Mouse (Mus musculus): Measurements from ENCODE around the gene Gm1113.

Gene Gm1113

DNA sequence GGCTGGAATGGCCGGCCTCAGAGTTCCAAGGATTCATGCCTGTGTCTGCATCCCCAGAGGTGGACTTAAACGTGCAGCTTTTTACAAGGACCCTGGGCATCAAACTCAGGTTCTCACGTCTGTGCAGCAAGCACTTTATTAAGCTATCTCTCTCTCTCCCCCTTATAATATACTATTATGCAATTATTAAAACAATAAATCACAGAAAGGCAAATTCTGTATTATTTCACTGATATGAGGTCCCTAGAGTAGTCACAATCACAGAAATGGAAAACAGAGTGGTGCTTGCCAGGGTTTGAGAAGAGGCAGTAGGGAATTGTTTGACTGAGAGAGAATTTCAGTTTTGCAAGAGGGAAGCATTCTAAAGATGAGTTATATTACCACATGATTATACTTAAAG lies 11.1 kb upstream of the Gm1113 start:
- DNase-seq (ENCODE audit: low read depth, low spot score): no peak

DNA sequence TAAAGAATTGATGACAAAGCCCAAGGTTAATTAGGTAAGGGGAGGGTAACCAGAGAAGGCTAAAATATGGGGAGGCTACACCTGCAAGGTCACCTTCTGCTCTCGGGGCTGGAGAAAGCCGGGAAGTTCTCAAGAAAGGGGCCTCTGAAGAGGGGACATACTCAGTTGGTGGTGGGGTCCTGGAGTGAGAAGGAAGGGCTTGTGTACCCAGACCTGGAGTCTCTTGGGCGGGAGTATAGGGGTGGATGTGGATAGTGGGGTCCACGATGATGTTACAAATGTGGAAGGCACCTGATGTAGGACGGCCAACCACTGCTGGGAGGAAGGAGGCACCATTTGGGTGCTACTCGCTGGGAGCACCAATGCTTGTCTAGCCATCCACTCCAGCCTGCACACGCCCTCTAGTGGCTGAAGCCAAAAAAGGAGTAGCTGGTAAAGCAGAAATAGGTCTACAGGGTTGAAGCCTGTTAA lies 5.9 kb upstream of the Gm1113 start:
- no peak for DNase-seq (ENCODE audit: low read depth, low spot score)

DNA sequence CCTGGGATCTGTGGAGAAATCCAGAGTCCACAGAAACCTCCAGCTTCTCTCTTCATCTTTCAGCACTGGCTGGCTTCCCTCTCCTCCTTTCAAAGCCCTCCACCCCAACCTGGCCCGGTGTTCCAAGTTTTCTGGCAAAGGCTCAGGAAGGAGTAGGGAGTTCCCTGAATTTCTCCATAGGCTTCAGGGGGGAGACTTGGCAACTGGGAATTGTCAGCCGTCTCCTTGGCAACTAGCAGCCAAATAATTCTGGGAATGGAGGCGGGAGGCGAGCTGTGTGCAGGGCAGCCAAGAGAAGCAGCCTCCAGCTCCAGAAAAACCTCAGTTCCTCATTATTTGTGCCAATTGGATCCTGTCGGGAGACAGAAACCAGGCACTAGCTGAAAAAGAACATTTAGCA lies 5.5 kb upstream of the Gm1113 start:
- no peak for DNase-seq (ENCODE audit: low read depth, low spot score)

GRCm38 (mm10) chr9:35522821-35523515 lies 4.9 kb upstream of the Gm1113 start:
- DNase-seq (ENCODE audit: low read depth, low spot score): no peak

DNA sequence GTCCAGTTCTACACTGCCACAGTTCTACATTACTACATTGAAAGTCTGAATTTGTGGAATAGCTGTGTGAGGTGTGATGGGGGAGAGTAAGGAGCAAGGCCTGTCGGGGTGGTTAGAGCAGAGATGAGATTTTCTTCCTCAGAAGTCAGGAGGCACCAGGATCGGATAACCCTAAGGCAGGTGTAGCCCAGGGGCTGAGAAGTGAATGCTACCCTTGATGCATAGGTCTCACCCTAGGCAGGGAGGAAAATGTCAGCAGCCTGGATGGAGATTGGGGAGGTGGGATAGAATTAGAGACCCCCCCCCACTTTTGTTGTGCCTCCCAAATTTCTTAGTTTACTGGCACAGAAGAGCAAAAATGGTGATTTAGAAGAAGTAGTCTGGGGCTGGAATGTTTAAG lies 4.2 kb upstream of the Gm1113 start:
- no peak for DNase-seq (ENCODE audit: low read depth, low spot score)

GRCm38 (mm10) chr9:35520631-35521348 lies 2.7 kb upstream of the Gm1113 start:
- no peak for DNase-seq (ENCODE audit: low read depth, low spot score)

DNA sequence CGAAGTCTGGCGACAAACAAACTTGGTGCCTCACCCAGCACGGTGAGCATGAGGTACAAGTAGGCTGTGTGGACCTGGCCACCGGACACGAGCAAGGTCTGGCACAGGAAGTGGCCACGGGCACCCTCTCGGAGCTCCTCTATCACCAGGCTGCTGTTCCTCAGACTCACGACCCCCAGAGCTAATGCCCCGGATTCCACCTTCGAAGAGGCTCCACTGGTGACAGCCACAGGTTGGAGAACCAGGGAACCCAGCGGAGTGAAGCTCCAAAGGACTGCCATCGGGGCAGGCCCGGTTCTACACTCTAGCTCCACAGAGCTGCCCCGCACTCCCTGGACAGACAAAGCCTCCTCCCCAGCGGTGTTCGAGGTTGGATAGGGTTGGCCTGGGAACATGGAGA lies 1.4 kb downstream of the Gm1113 start:
- no peak for DNase-seq (ENCODE audit: low read depth, low spot score)

DNA sequence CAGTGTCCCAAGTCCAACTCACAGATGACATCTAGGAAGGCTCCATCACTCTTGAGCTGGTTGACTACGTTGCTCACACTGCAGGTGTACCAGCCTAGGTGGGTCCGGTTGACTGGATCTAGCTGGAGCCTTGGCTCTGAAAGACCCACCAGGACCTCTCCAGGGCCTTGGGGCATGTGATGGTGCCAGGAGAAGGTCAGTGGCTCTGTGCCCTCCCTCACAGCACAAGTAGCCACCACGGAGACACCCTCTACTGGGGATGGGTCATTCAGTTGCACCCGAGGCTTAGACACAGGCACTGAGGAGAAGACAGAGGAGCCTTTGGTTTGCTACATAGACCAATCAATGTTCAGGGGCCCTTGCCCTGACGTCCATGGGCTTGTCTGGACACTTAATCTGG lies 1.9 kb downstream of the Gm1113 start:
- DNase-seq (ENCODE audit: low read depth, low spot score): no peak

GRCm38 (mm10) chr9:35513900-35514299 lies 4.2 kb downstream of the Gm1113 start:
- no peak for DNase-seq (ENCODE audit: low read depth, low spot score)

DNA sequence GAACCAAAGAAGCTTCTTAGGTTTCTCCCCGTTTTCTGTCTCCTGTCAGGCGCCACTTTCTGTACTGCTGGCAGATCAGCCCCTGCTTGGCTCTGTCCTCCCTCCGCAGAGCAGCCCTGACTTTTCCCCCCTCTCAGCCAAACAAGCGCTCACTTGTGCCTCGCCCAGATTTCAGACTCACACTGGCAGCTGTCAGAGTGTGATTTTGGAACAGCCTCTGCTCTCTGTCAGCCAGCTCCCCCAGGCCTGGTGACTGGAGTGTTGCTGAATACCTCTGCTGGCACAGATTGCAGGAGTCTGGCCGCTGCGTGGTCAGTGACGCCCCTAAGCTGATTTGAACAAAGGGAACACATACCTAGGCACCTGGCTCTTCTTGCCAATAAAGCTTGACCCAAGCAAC lies 9.8 kb downstream of the Gm1113 start:
- no peak for DNase-seq (ENCODE audit: low read depth, low spot score)

DNA sequence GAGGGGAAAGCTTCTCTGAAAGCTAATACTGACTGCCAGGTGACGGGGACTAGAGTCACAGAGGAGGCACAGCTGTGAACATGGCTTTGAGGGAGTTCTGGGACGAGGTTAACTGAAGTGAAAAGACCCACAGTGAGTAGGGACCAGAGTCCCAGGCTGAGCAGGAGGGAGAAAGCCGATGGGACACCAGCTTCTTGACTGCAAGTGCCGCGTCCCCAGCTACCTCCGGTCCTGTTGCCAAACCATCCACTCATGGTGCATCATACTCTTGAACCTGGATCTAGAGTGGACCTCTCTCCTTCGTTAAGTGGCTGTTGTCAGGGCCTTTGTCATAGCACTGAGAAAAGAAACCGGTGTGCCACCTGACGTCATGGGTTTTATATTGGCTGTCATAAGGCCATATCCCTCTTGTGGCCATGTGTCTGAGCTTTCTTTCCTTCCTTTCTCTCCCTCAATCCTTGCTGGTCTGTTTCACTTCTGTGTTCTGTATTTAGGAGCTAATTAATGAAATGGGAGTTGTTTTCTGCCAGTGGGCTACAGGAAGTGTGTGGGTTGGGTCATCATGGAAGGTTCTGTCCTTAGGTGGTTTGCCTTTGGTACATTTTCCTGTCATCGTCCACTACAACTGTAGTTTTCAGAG lies 15.6 kb downstream of the Gm1113 start:
- DNase-seq (ENCODE audit: low read depth, low spot score): no peak

GRCm38 (mm10) chr9:35499946-35500345 lies 18.1 kb downstream of the Gm1113 start:
- DNase-seq (ENCODE audit: low read depth, low spot score): no peak

- no peak for DNase-seq (ENCODE audit: low read depth, low spot score)
These were observed 22.6 kb downstream of the Gm1113 start for GRCm38 (mm10) chr9:35495471-35495870.

DNA sequence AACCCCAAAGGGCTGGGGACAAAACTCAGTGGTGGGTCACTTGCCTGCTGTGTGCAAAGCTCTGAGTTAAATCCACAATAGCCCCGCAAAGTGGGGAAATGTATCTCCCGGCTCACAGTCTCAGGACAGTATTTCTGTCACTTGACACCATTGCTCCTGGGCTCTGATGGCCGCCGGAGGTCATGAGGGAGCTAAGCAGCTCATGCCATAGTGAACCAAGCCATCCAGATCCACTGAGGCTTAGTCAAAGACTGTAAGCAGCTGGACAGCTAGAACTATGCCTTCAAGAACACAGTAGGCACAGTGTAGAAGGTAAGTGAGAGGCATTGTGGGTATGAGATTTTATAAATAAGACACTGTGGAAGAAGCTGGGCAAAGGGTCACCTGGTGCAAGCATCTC lies 23.1 kb downstream of the Gm1113 start:
- no peak for DNase-seq (ENCODE audit: low read depth, low spot score)

- DNase-seq (ENCODE audit: low read depth, low spot score): no peak
These were observed 24.4 kb downstream of the Gm1113 start for GRCm38 (mm10) chr9:35493733-35494092.

GRCm38 (mm10) chr9:35493033-35493732 lies 24.9 kb downstream of the Gm1113 start:
- no peak for DNase-seq (ENCODE audit: low read depth, low spot score)

DNA sequence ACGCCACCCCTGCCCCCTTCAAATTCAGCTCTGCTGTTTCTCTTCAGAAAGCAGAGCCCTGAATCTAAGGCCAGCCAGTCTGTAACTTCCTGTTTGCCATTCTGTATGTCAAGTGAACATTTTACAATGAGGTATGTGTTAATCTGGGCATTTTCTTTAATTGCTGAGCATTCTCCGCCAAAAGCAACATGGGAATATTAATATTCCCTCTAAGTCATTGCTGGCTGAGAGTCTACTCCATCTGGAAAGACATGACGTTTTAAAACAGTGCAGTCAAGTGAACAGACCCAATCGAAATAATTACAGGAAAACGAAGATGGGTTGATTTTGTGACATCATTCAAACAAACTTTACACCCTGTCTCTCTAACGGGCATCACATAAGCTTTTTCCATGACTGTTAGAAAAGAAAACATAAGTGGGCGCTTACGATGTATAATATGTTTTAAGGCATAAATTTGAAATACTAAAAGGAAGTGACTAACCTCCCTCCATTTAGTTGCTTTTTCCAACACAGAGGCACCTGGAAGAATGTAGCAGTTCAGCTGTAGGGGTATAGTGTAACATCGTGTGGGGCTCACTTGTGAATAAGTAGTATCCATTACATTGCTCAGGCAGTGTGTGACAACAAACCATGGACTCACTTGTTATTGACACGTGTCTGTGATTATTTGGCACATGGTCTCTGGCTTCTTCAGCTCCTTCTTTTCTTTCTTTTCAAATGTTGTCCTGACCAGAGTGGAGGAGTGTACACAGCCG lies 26.8 kb downstream of the Gm1113 start:
- no peak for DNase-seq (ENCODE audit: low read depth, low spot score)

GRCm38 (mm10) chr9:35488496-35488895 lies 29.6 kb downstream of the Gm1113 start:
- no peak for DNase-seq (ENCODE audit: low read depth, low spot score)

DNA sequence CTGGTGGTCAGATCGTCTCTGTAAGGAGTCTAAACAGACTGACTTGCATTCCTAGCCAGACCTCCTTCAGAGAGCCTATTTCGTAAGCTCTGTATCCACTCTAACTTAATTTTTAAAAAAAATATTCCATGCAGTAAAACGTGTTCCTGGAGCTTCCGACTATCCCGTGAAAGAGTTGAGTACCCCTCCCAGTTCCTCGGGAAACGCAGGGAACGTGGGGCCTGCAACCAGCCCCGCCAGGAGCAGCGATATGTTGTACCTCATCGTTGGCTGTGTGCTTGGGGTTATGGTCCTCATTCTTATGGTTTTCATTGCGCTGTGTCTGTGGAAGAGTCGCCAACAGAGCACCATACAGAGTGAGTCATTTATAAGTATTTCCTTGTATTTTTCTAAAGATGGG lies 31.5 kb downstream of the Gm1113 start:
- DNase-seq (ENCODE audit: low read depth, low spot score): no peak

DNA sequence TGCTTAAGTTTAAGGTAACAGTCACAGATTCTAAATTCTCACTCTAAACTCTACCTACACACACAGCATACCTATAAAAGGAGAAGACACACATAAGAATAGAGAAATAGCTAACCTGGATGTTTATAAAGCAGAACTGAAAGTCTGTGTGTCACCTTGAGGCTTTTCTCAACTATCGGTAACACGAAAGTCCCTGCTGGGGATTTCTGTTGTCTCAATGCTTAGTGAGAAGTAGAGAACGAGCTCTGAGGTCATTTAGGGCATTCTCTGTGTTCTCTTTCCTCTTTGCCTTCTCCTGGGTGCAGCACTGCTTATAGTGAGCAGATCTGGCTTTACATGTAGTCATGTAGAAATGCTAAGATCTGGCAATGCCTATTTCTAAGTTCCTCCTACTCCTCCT lies 34.1 kb downstream of the Gm1113 start:
- DNase-seq (ENCODE audit: low read depth, low spot score): no peak

All from c-Kit-negative CD71-positive TER-119-positive erythroid progenitor cells, embryonic 14.5 days (primary cell).